In genomic region chr14:41008138-41008537, GRCm38 (mm10) we compare ENCODE assay signal across 8 mouse cellular contexts. TPM values are rescaled to one million over a fixed set of nuclear protein-coding genes. Genes with fewer than 3 reads are reported as not detected.
DNase-seq lines count a peak whose midpoint lies in the region; ATAC-seq and TF ChIP-seq lines count a peak whose summit lies in the region.
"Had no signal": no experiment of that assay in that cellular context is flagged by ENCODE, and none has a peak within 500 bp of the region (broad histone marks: within the 10 kb centered on the region; RNA-seq: fewer than 3 reads in every experiment).

No protein-coding gene starts in this region.

- peaks cover 6% of the 10 kb centered on the region for H3K4me1 ChIP-seq in hindbrain, postnatal 0 days (ENCODE audit: insufficient read depth, low read length)
- peaks cover 32% of the 10 kb centered on the region; the same call in 1 of the 2 replicates for H3K4me1 ChIP-seq in stomach, embryonic 14.5 days (ENCODE audit: control insufficient read depth, insufficient read depth, low read length)

- no peaks in the 10 kb centered on the region for H3K9me3 ChIP-seq in hindbrain, postnatal 0 days (ENCODE audit: low read length)
- H3K9me3 ChIP-seq in stomach, embryonic 14.5 days (ENCODE audit: control insufficient read depth, low read depth, low read length): no peaks in the 10 kb centered on the region
- H3K9me3 ChIP-seq: limb, embryonic 15.5 days had no signal

- ATAC-seq in hindbrain, postnatal 0 days: peak; percentile 50; the same call in 1 of the 2 replicates
- peak; percentile 74 for ATAC-seq in stomach, embryonic 14.5 days (ENCODE audit: insufficient number of reproducible peaks, insufficient read depth, low FRiP score, low read depth)

- no peaks in the 10 kb centered on the region for H3K36me3 ChIP-seq in hindbrain, postnatal 0 days (ENCODE audit: insufficient read depth, low read length)
- H3K36me3 ChIP-seq in stomach, embryonic 14.5 days (ENCODE audit: control insufficient read depth, insufficient read depth, low read length): no peaks in the 10 kb centered on the region
- H3K36me3 ChIP-seq: limb, embryonic 15.5 days had no signal

- intact Hi-C loops in left cerebral cortex, postnatal 36 days (cut with DNase I): no loop called here

- no peak overlapping the region for H3K27ac ChIP-seq in hindbrain, postnatal 0 days
- peak overlapping the region; percentile 63; the same call in 1 of the 2 replicates for H3K27ac ChIP-seq in stomach, embryonic 14.5 days (ENCODE audit: low read length)
- H3K27ac ChIP-seq: limb, embryonic 15.5 days had no signal

- H3K4me3 ChIP-seq in hindbrain, postnatal 0 days (ENCODE audit: low read length): no peak overlapping the region
- H3K4me3 ChIP-seq in stomach, embryonic 14.5 days (ENCODE audit: low read depth, low read length): no peak overlapping the region
- H3K4me3 ChIP-seq: limb, embryonic 15.5 days had no signal

- no peak overlapping the region for H3K4me2 ChIP-seq in hindbrain, postnatal 0 days (ENCODE audit: low read depth, low read length)
- H3K4me2 ChIP-seq in stomach, embryonic 14.5 days (replicated peaks; ENCODE audit: low read depth, low read length): no peak overlapping the region
- H3K4me2 ChIP-seq: limb, embryonic 15.5 days had no signal

- WGBS in hindbrain, postnatal 0 days: 49% methylated on average over 2 of the region's 2 CpGs
- 22% methylated on average over 2 of the region's 2 CpGs for WGBS in stomach, embryonic 14.5 days

- H3K9ac ChIP-seq in hindbrain, postnatal 0 days (replicated peaks; ENCODE audit: low read length): no peak overlapping the region
- no peak overlapping the region for H3K9ac ChIP-seq in stomach, embryonic 14.5 days (replicated peaks; ENCODE audit: low read depth, low read length)
- H3K9ac ChIP-seq: limb, embryonic 15.5 days had no signal

- DNase-seq in retina, postnatal 1 day: peak; percentile 15
- no peak for DNase-seq in retina, embryonic 14.5 days (ENCODE audit: low spot score)
- peak; percentile 29 for DNase-seq in hindbrain, postnatal 0 days (ENCODE audit: low spot score)
- peak; percentile 76 for DNase-seq in liver
- no peak for DNase-seq in layer of hippocampus, adult 9-10 months (ENCODE audit: low spot score)
- DNase-seq in left cerebral cortex, postnatal 36 days (ENCODE audit: low spot score in 2 of 2): no peak

- H3K27me3 ChIP-seq in hindbrain, postnatal 0 days (ENCODE audit: insufficient read depth, low read length): no peaks in the 10 kb centered on the region
- H3K27me3 ChIP-seq in stomach, embryonic 14.5 days (ENCODE audit: control insufficient read depth, insufficient read depth, low read length): no peaks in the 10 kb centered on the region
- H3K27me3 ChIP-seq: limb, embryonic 15.5 days had no signal

- no peak for TF ChIP-seq CTCF in hindbrain, postnatal 0 days (IDR thresholded peaks at IDR 0.05; ENCODE audit: low read depth)

RNA-seq across cellular contexts. Expression of gene Fam213a, which starts 5.5 kb away (rescaled TPM):
- total RNA-seq in hindbrain, postnatal 0 days (2014; rRNA removed): 35.1 and 35.3 TPM in 2 replicates
- 109 and 118 TPM in 2 replicates for polyA plus RNA-seq in hindbrain, postnatal 0 days (2015; fragmentation: Nextera tagmentation; extraction: Ambion mirVana)
- 42.7 and 45.8 TPM in 2 replicates for polyA plus RNA-seq in stomach, embryonic 14.5 days (2014; fragmentation: Nextera tagmentation; extraction: Ambion mirVana)
- total RNA-seq in left cerebral cortex, postnatal 36 days (2021): 100 to 1,000 TPM; 118 to 125 TPM

RNA-seq across cellular contexts. Expression of gene Tspan14, which starts 41.5 kb away (rescaled TPM):
- 38.2 and 39.2 TPM in 2 replicates for total RNA-seq in hindbrain, postnatal 0 days (2014; rRNA removed)
- 30.4 and 35.2 TPM in 2 replicates for polyA plus RNA-seq in hindbrain, postnatal 0 days (2015; fragmentation: Nextera tagmentation; extraction: Ambion mirVana)
- polyA plus RNA-seq in stomach, embryonic 14.5 days (2014; fragmentation: Nextera tagmentation; extraction: Ambion mirVana): 84.5 and 88.2 TPM in 2 replicates
- 10 to 100 TPM; 54.2 to 56.6 TPM for total RNA-seq in left cerebral cortex, postnatal 36 days (2021)

Comparison
In these comparisons a context has a peak if more than half of its experiments do, and no peak if none do; other contexts are left out.
1. DNase-seq: peak in retina, postnatal 1 day (single experiment), hindbrain, postnatal 0 days (single experiment) and liver (single experiment); none in retina, embryonic 14.5 days (single experiment), layer of hippocampus, adult 9-10 months (single experiment) and left cerebral cortex, postnatal 36 days (0 of 2).